Mouse (Mus musculus): ENCODE data around the gene Timm8a1. TPM values are rescaled to one million over a fixed set of nuclear protein-coding genes. Genes with fewer than 3 reads are reported as not detected.
A peak's percentile ranks its signal among the peaks of the same experiment; 100 is the strongest.
"Not testable (repeated sequence)": the region's sequence is repeated elsewhere in the genome, so short reads cannot be mapped to it uniquely, and the experiment has no call there.

The Timm8a1 gene
- polyA plus RNA-seq, 1 experiment from 2014 or later: 106 TPM

DNA sequence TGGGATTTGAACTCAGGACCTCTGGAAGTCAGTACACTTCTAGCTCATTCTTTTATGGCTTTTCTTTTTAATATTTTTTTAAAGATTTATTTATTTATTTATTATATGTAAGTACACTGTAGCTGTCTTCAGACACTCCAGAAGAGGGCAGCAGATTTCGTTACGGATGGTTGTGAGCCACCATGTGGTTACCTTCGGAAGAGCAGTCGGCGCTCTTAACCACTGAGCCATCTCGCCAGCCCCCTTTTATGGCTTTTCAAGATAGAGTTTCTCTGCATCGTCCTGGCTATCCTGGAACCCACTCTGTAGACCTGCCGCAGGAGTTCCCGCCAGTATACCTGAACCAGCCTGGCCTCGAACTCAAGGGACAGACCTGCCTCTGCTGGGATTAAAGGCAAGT is 1.9 kb downstream of the Timm8a1 start:
- H3K4me3 ChIP-seq (replicated peaks; ENCODE audit: low read depth, low read length): not testable (repeated sequence)

DNA sequence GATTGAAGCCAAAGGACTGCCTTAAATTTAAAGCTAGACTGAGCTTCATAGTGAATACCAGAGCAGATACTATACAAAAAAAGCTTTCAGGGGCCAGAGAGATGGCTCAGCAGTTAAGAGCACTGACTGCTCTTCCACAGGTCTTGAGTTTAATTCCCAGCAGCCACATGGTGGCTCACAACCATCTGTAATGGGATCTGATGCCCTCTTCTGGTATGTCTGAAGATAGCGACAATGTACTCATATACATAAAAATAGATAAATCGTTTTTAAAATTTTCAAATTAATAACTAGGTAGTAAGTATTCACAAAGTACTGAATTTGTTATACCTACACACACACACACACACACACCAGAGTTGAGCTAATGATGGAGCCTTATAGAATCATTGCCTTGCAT is 8.3 kb downstream of the Timm8a1 start:
- Histone ChIP-seq H3K36me3 (ENCODE audit: insufficient read depth, low read length) (no peaks in the 10 kb centered on the region), H3K4me2 (ENCODE audit: low read length) (no peak overlapping the region)
- no peak for TF ChIP-seq CTCF (IDR thresholded peaks at IDR 0.05; ENCODE audit: low read depth)

More for the DNA sequence above, 1.9 kb downstream of the Timm8a1 start:
- WGBS: 85% methylated on average over 10 of the region's 10 CpGs
- H3K4me2 ChIP-seq (ENCODE audit: low read length); H3K9ac ChIP-seq (ENCODE audit: low read depth, low read length); H3K9me3 ChIP-seq (replicated peaks; ENCODE audit: low read length); H3K27ac ChIP-seq; ATAC-seq (replicated peaks; ENCODE audit: low FRiP score, low read depth); H3K36me3 ChIP-seq (ENCODE audit: insufficient read depth, low read length); DNase-seq (ENCODE audit: low spot score); H3K27me3 ChIP-seq (ENCODE audit: insufficient read depth, low read length); H3K4me1 ChIP-seq (replicated peaks; ENCODE audit: insufficient read depth, low read length): not testable (repeated sequence)
- TF ChIP-seq CTCF (IDR thresholded peaks at IDR 0.05; ENCODE audit: low read depth): peak; percentile 32; the same call in 1 of the 2 replicates

GRCm38 (mm10) chrX:134525260-134525659 is 16.4 kb downstream of the Timm8a1 start:
- no peak overlapping the region for H3K4me2 ChIP-seq (ENCODE audit: low read length)
- no peak overlapping the region for H3K27ac ChIP-seq
- no peak for ATAC-seq (replicated peaks; ENCODE audit: low FRiP score, low read depth)
- H3K4me1 ChIP-seq (replicated peaks; ENCODE audit: insufficient read depth, low read length): no peaks in the 10 kb centered on the region
- H3K9me3 ChIP-seq (replicated peaks; ENCODE audit: low read length): no peaks in the 10 kb centered on the region
- no peaks in the 10 kb centered on the region for H3K27me3 ChIP-seq (ENCODE audit: insufficient read depth, low read length)
- DNase-seq (ENCODE audit: low spot score): no peak
- no peaks in the 10 kb centered on the region for H3K36me3 ChIP-seq (ENCODE audit: insufficient read depth, low read length)
- 80% methylated on average over 4 of the region's 4 CpGs for WGBS
- no peak overlapping the region for H3K4me3 ChIP-seq (replicated peaks; ENCODE audit: low read depth, low read length)
- TF ChIP-seq CTCF (IDR thresholded peaks at IDR 0.05; ENCODE audit: low read depth): no peak
- no peak overlapping the region for H3K9ac ChIP-seq (ENCODE audit: low read depth, low read length)

More for the DNA sequence above, 8.3 kb downstream of the Timm8a1 start:
- WGBS: 87% methylated on average over 2 of the region's 2 CpGs
- no peaks in the 10 kb centered on the region for H3K9me3 ChIP-seq (replicated peaks; ENCODE audit: low read length)
- no peak overlapping the region for H3K27ac ChIP-seq
- H3K27me3 ChIP-seq (ENCODE audit: insufficient read depth, low read length): no peaks in the 10 kb centered on the region
- DNase-seq (ENCODE audit: low spot score): no peak
- no peak overlapping the region for H3K4me3 ChIP-seq (replicated peaks; ENCODE audit: low read depth, low read length)
- H3K4me1 ChIP-seq (replicated peaks; ENCODE audit: insufficient read depth, low read length): no peaks in the 10 kb centered on the region
- no peak overlapping the region for H3K9ac ChIP-seq (ENCODE audit: low read depth, low read length)
- no peak for ATAC-seq (replicated peaks; ENCODE audit: low FRiP score, low read depth)

DNA sequence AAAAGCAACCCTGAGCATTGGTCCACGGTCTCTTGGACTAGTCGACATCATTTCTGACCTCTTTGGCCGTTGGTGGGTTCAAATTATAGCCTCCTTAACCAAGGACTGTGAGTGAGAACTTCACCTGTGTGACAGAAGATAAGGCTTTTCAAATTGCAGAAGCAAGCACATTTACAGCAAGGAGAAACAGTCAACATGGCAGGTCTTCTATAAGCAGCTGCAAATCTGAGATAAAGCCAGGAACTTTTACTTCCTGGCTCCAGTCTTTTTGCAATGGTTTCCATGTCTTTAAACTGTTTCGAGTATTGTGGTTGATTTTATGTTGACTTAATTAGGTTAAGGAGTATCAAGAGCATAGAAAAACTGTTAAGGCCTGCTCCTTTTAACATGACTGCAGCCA is 17.9 kb downstream of the Timm8a1 start:
- no peak for DNase-seq (ENCODE audit: low spot score)
- ATAC-seq (replicated peaks; ENCODE audit: low FRiP score, low read depth): no peak

GRCm38 (mm10) chrX:134509473-134509872 is 32.2 kb downstream of the Timm8a1 start:
- DNase-seq (ENCODE audit: low spot score): peak; percentile 31
- no peaks in the 10 kb centered on the region for H3K27me3 ChIP-seq (ENCODE audit: insufficient read depth, low read length)
- H3K4me2 ChIP-seq (ENCODE audit: low read length): no peak overlapping the region
- no peaks in the 10 kb centered on the region for H3K4me1 ChIP-seq (replicated peaks; ENCODE audit: insufficient read depth, low read length)
- no peaks in the 10 kb centered on the region for H3K36me3 ChIP-seq (ENCODE audit: insufficient read depth, low read length)
- 35% methylated on average over 2 of the region's 2 CpGs for WGBS
- no peak overlapping the region for H3K9ac ChIP-seq (ENCODE audit: low read depth, low read length)
- ATAC-seq (replicated peaks; ENCODE audit: low FRiP score, low read depth): no peak
- H3K4me3 ChIP-seq (replicated peaks; ENCODE audit: low read depth, low read length): no peak overlapping the region
- no peak overlapping the region for H3K27ac ChIP-seq
- TF ChIP-seq CTCF (IDR thresholded peaks at IDR 0.05; ENCODE audit: low read depth): peak; percentile 63
- H3K9me3 ChIP-seq (replicated peaks; ENCODE audit: low read length): no peaks in the 10 kb centered on the region

More for the DNA sequence above, 17.9 kb downstream of the Timm8a1 start:
- no peak overlapping the region for H3K27ac ChIP-seq
- no peak overlapping the region for H3K9ac ChIP-seq (ENCODE audit: low read depth, low read length)
- no peaks in the 10 kb centered on the region for H3K36me3 ChIP-seq (ENCODE audit: insufficient read depth, low read length)
- no peaks in the 10 kb centered on the region for H3K27me3 ChIP-seq (ENCODE audit: insufficient read depth, low read length)
- TF ChIP-seq CTCF (IDR thresholded peaks at IDR 0.05; ENCODE audit: low read depth): no peak
- no peak overlapping the region for H3K4me3 ChIP-seq (replicated peaks; ENCODE audit: low read depth, low read length)
- H3K4me2 ChIP-seq (ENCODE audit: low read length): no peak overlapping the region
- H3K4me1 ChIP-seq (replicated peaks; ENCODE audit: insufficient read depth, low read length): no peaks in the 10 kb centered on the region
- WGBS: 63% methylated on average over 4 of the region's 4 CpGs
- no peaks in the 10 kb centered on the region for H3K9me3 ChIP-seq (replicated peaks; ENCODE audit: low read length)

GRCm38 (mm10) chrX:134507977-134508376 is 33.7 kb downstream of the Timm8a1 start:
- ATAC-seq (replicated peaks; ENCODE audit: low FRiP score, low read depth) (no peak), DNase-seq (ENCODE audit: low spot score) (no peak)
- 74% methylated on average over 6 of the region's 6 CpGs for WGBS
- Histone ChIP-seq H3K4me1 (replicated peaks; ENCODE audit: insufficient read depth, low read length) (no peaks in the 10 kb centered on the region), H3K4me3 (replicated peaks; ENCODE audit: low read depth, low read length) (no peak overlapping the region), H3K27ac (no peak overlapping the region), H3K9ac (ENCODE audit: low read depth, low read length) (no peak overlapping the region), H3K36me3 (ENCODE audit: insufficient read depth, low read length) (no peaks in the 10 kb centered on the region), H3K4me2 (ENCODE audit: low read length) (no peak overlapping the region), H3K27me3 (ENCODE audit: insufficient read depth, low read length) (no peaks in the 10 kb centered on the region), H3K9me3 (replicated peaks; ENCODE audit: low read length) (no peaks in the 10 kb centered on the region)
- no peak for TF ChIP-seq CTCF (IDR thresholded peaks at IDR 0.05; ENCODE audit: low read depth)

GRCm38 (mm10) chrX:134500651-134501050 is 41.0 kb downstream of the Timm8a1 start:
- H3K27me3 ChIP-seq (ENCODE audit: insufficient read depth, low read length): no peaks in the 10 kb centered on the region
- H3K4me1 ChIP-seq (replicated peaks; ENCODE audit: insufficient read depth, low read length): no peaks in the 10 kb centered on the region
- WGBS: 75% methylated on average over 8 of the region's 8 CpGs
- no peak overlapping the region for H3K4me2 ChIP-seq (ENCODE audit: low read length)
- DNase-seq (ENCODE audit: low spot score) (no peak), ATAC-seq (replicated peaks; ENCODE audit: low FRiP score, low read depth) (no peak)
- H3K9ac ChIP-seq (ENCODE audit: low read depth, low read length): no peak overlapping the region
- H3K36me3 ChIP-seq (ENCODE audit: insufficient read depth, low read length): no peaks in the 10 kb centered on the region
- no peak for TF ChIP-seq CTCF (IDR thresholded peaks at IDR 0.05; ENCODE audit: low read depth)
- no peak overlapping the region for H3K27ac ChIP-seq
- no peaks in the 10 kb centered on the region for H3K9me3 ChIP-seq (replicated peaks; ENCODE audit: low read length)
- H3K4me3 ChIP-seq (replicated peaks; ENCODE audit: low read depth, low read length): no peak overlapping the region

Other genes with a start within 250 kb of the Timm8a1 start
- gene Tmem35a, start 246.6 kb downstream of the Timm8a1 start, polyA plus RNA-seq (2015; fragmentation: Nextera tagmentation; extraction: Ambion mirVana): 9.9 and 11.8 TPM in 2 replicates
- 12.4 and 15.9 TPM in 2 replicates for gene Cenpi, start 233.8 kb downstream of the Timm8a1 start, polyA plus RNA-seq (2015; fragmentation: Nextera tagmentation; extraction: Ambion mirVana)
- gene Drp2, start 137.3 kb downstream of the Timm8a1 start, polyA plus RNA-seq (2015; fragmentation: Nextera tagmentation; extraction: Ambion mirVana): 0.07 and 0.24 TPM in 2 replicates
- not detected in 2 replicates for gene Taf7l, start 65.4 kb downstream of the Timm8a1 start, polyA plus RNA-seq (2015; fragmentation: Nextera tagmentation; extraction: Ambion mirVana)
- 0.47 and 0.79 TPM in 2 replicates for gene Btk, start 41.7 kb upstream of the Timm8a1 start, polyA plus RNA-seq (2015; fragmentation: Nextera tagmentation; extraction: Ambion mirVana)
- gene Rpl36a, start 43.8 kb upstream of the Timm8a1 start, polyA plus RNA-seq (2015; fragmentation: Nextera tagmentation; extraction: Ambion mirVana): 527 and 613 TPM in 2 replicates
- gene Gla, start 59.3 kb upstream of the Timm8a1 start, polyA plus RNA-seq (2015; fragmentation: Nextera tagmentation; extraction: Ambion mirVana): 4.8 and 5.2 TPM in 2 replicates
- 125 and 131 TPM in 2 replicates for gene Hnrnph2, start 59.3 kb upstream of the Timm8a1 start, polyA plus RNA-seq (2015; fragmentation: Nextera tagmentation; extraction: Ambion mirVana)
- 3.4 and 3.5 TPM in 2 replicates for gene Armcx4, start 144.7 kb upstream of the Timm8a1 start, polyA plus RNA-seq (2015; fragmentation: Nextera tagmentation; extraction: Ambion mirVana)
- gene Armcx1, start 176.1 kb upstream of the Timm8a1 start, polyA plus RNA-seq (2015; fragmentation: Nextera tagmentation; extraction: Ambion mirVana): 34.1 and 34.7 TPM in 2 replicates
- 15.2 and 15.8 TPM in 2 replicates for gene Armcx6, start 209.6 kb upstream of the Timm8a1 start, polyA plus RNA-seq (2015; fragmentation: Nextera tagmentation; extraction: Ambion mirVana)
- 48.9 and 53.4 TPM in 2 replicates for gene Armcx3, start 214.7 kb upstream of the Timm8a1 start, polyA plus RNA-seq (2015; fragmentation: Nextera tagmentation; extraction: Ambion mirVana)

Data from kidney, postnatal 0 days (tissue).